Mouse (Mus musculus): ENCODE results near the gene Mctp1. TPM values are rescaled to one million over a fixed set of nuclear protein-coding genes. Genes with fewer than 3 reads are reported as not detected.

The Mctp1 gene
- total RNA-seq, 2 experiments from 2014 or later = 3.7 to 4.5 TPM

Other genes with a start within 250 kb of the Mctp1 start
- gene Fam81b, start 79.5 kb upstream of the Mctp1 start, total RNA-seq (2021) = not detected